Mouse (Mus musculus): ENCODE data around the gene Slc2a4. TPM values are rescaled to one million over a fixed set of nuclear protein-coding genes. Genes with fewer than 3 reads are reported as not detected.

The Slc2a4 gene
- total RNA-seq, 2 experiments from 2014 or later = 37.9 to 98.1 TPM

- no peak for ATAC-seq (replicated peaks; ENCODE audit: low FRiP score, poor library complexity, severe bottlenecking)
Observed at GRCm38 (mm10) chr11:69910781-69911560, 37.0 kb downstream of the Slc2a4 start.

- ATAC-seq (replicated peaks; ENCODE audit: low FRiP score, poor library complexity, severe bottlenecking) = no peak
Observed at GRCm38 (mm10) chr11:69910177-69910576, 37.8 kb downstream of the Slc2a4 start.

GRCm38 (mm10) chr11:69909174-69909573 lies 38.8 kb downstream of the Slc2a4 start:
- ATAC-seq (replicated peaks; ENCODE audit: low FRiP score, poor library complexity, severe bottlenecking) = no peak

GRCm38 (mm10) chr11:69908645-69909044 lies 39.3 kb downstream of the Slc2a4 start:
- ATAC-seq (replicated peaks; ENCODE audit: low FRiP score, poor library complexity, severe bottlenecking) = no peak

GRCm38 (mm10) chr11:69904311-69904710 lies 43.7 kb downstream of the Slc2a4 start:
- ATAC-seq (replicated peaks; ENCODE audit: low FRiP score, poor library complexity, severe bottlenecking) = no peak

- no peak for ATAC-seq (replicated peaks; ENCODE audit: low FRiP score, poor library complexity, severe bottlenecking)
Observed at GRCm38 (mm10) chr11:69902972-69903371, 45.0 kb downstream of the Slc2a4 start.

- ATAC-seq (replicated peaks; ENCODE audit: low FRiP score, poor library complexity, severe bottlenecking) = 0 out of 2 replicates have a peak, but pooled peaks have one; percentile 5
Observed at GRCm38 (mm10) chr11:69901993-69902392, 46.0 kb downstream of the Slc2a4 start.

- peak; percentile 66 for ATAC-seq (replicated peaks; ENCODE audit: low FRiP score, poor library complexity, severe bottlenecking)
Observed at GRCm38 (mm10) chr11:69901406-69901846, 46.6 kb downstream of the Slc2a4 start.

- peak; percentile 84 for ATAC-seq (replicated peaks; ENCODE audit: low FRiP score, poor library complexity, severe bottlenecking)
Observed at GRCm38 (mm10) chr11:69900471-69901405, 47.2 kb downstream of the Slc2a4 start, which contains the start of the genes 2810408A11Rik and Neurl4. Gene 2810408A11Rik (minus strand): TSS chr11:69900987. Gene Neurl4 (plus strand): TSS chr11:69901072.

- no peak for ATAC-seq (replicated peaks; ENCODE audit: low FRiP score, poor library complexity, severe bottlenecking)
Observed at GRCm38 (mm10) chr11:69899870-69900269, 48.1 kb downstream of the Slc2a4 start.

GRCm38 (mm10) chr11:69895291-69895690 lies 52.7 kb downstream of the Slc2a4 start, which contains the start of gene Acap1:
Gene Acap1 (minus strand): TSS chr11:69895539.
- no peak for ATAC-seq (replicated peaks; ENCODE audit: low FRiP score, poor library complexity, severe bottlenecking)

GRCm38 (mm10) chr11:69894671-69895070 lies 53.3 kb downstream of the Slc2a4 start:
- ATAC-seq (replicated peaks; ENCODE audit: low FRiP score, poor library complexity, severe bottlenecking) = no peak

Other genes starting within 250 kb of the Slc2a4 start
Only the 30 nearest of the 33 such genes appear.
- gene Zbtb4, start 182.3 kb downstream of the Slc2a4 start, total RNA-seq (2015; ENCODE audit: low replicate concordance) = 1.7 and 1.9 TPM in 2 replicates
- gene Zbtb4, start 182.3 kb downstream of the Slc2a4 start, total RNA-seq (2017; ENCODE audit: low replicate concordance) = 0.94 and 2.4 TPM in 2 replicates
- 4.0 TPM in 1 of 2 replicates, not detected in the other for gene Chrnb1, start 152.2 kb downstream of the Slc2a4 start, total RNA-seq (2015; ENCODE audit: low replicate concordance)
- 0.26 TPM in 1 of 2 replicates, not detected in the other for gene Chrnb1, start 152.2 kb downstream of the Slc2a4 start, total RNA-seq (2017; ENCODE audit: low replicate concordance)
- gene Fgf11, start 146.3 kb downstream of the Slc2a4 start, total RNA-seq (2015; ENCODE audit: low replicate concordance) = not detected in 2 replicates
- not detected in 2 replicates for gene Fgf11, start 146.3 kb downstream of the Slc2a4 start, total RNA-seq (2017; ENCODE audit: low replicate concordance)
- not detected in 2 replicates for gene Tmem102, start 142.6 kb downstream of the Slc2a4 start, total RNA-seq (2015; ENCODE audit: low replicate concordance)
- not detected in 2 replicates for gene Tmem102, start 142.6 kb downstream of the Slc2a4 start, total RNA-seq (2017; ENCODE audit: low replicate concordance)
- 0.42 TPM in 1 of 2 replicates, not detected in the other for gene Gm39566, start 132.9 kb downstream of the Slc2a4 start, total RNA-seq (2015; ENCODE audit: low replicate concordance)
- gene Gm39566, start 132.9 kb downstream of the Slc2a4 start, total RNA-seq (2017; ENCODE audit: low replicate concordance) = 0.14 TPM in 1 of 2 replicates, not detected in the other
- not detected in 2 replicates for gene Spem2, start 129.7 kb downstream of the Slc2a4 start, total RNA-seq (2015; ENCODE audit: low replicate concordance)
- gene Spem2, start 129.7 kb downstream of the Slc2a4 start, total RNA-seq (2017; ENCODE audit: low replicate concordance) = not detected in 2 replicates
- not detected in 2 replicates for gene Spem1, start 126.0 kb downstream of the Slc2a4 start, total RNA-seq (2015; ENCODE audit: low replicate concordance)
- gene Spem1, start 126.0 kb downstream of the Slc2a4 start, total RNA-seq (2017; ENCODE audit: low replicate concordance) = not detected in 2 replicates
- gene Nlgn2, start 110.4 kb downstream of the Slc2a4 start, total RNA-seq (2015; ENCODE audit: low replicate concordance) = 0.19 and 0.42 TPM in 2 replicates
- gene Nlgn2, start 110.4 kb downstream of the Slc2a4 start, total RNA-seq (2017; ENCODE audit: low replicate concordance) = 0.28 and 1.1 TPM in 2 replicates
- gene Tmem256, start 109.7 kb downstream of the Slc2a4 start, total RNA-seq (2015; ENCODE audit: low replicate concordance) = 142 and 218 TPM in 2 replicates
- 57.1 and 181 TPM in 2 replicates for gene Tmem256, start 109.7 kb downstream of the Slc2a4 start, total RNA-seq (2017; ENCODE audit: low replicate concordance)
- gene Plscr3, start 101.8 kb downstream of the Slc2a4 start, total RNA-seq (2015; ENCODE audit: low replicate concordance) = 12.5 and 17.6 TPM in 2 replicates
- gene Plscr3, start 101.8 kb downstream of the Slc2a4 start, total RNA-seq (2017; ENCODE audit: low replicate concordance) = 5.9 and 11.4 TPM in 2 replicates
- 15.5 and 19.6 TPM in 2 replicates for gene Tnk1, start 89.5 kb downstream of the Slc2a4 start, total RNA-seq (2015; ENCODE audit: low replicate concordance)
- gene Tnk1, start 89.5 kb downstream of the Slc2a4 start, total RNA-seq (2017; ENCODE audit: low replicate concordance) = 8.3 and 13.8 TPM in 2 replicates
- not detected in 2 replicates for gene Tmem95, start 70.2 kb downstream of the Slc2a4 start, total RNA-seq (2015; ENCODE audit: low replicate concordance)
- not detected in 2 replicates for gene Tmem95, start 70.2 kb downstream of the Slc2a4 start, total RNA-seq (2017; ENCODE audit: low replicate concordance)
- gene Kctd11, start 66.8 kb downstream of the Slc2a4 start, total RNA-seq (2015; ENCODE audit: low replicate concordance) = 1.3 and 2.1 TPM in 2 replicates
- gene Kctd11, start 66.8 kb downstream of the Slc2a4 start, total RNA-seq (2017; ENCODE audit: low replicate concordance) = 0.42 and 0.77 TPM in 2 replicates
- 9.0 and 15.7 TPM in 2 replicates for gene Acap1, start 52.6 kb downstream of the Slc2a4 start, total RNA-seq (2015; ENCODE audit: low replicate concordance)
- 12.1 and 16.1 TPM in 2 replicates for gene Acap1, start 52.6 kb downstream of the Slc2a4 start, total RNA-seq (2017; ENCODE audit: low replicate concordance)
- gene 2810408A11Rik, start 47.2 kb downstream of the Slc2a4 start, total RNA-seq (2015; ENCODE audit: low replicate concordance) = 2.7 TPM in 1 of 2 replicates, not detected in the other
- 6.0 TPM in 1 of 2 replicates, not detected in the other for gene 2810408A11Rik, start 47.2 kb downstream of the Slc2a4 start, total RNA-seq (2017; ENCODE audit: low replicate concordance)
- gene Neurl4, start 47.1 kb downstream of the Slc2a4 start, total RNA-seq (2015; ENCODE audit: low replicate concordance) = 3.5 and 3.8 TPM in 2 replicates
- 9.3 and 16.0 TPM in 2 replicates for gene Neurl4, start 47.1 kb downstream of the Slc2a4 start, total RNA-seq (2017; ENCODE audit: low replicate concordance)
- gene Gps2, start 34.3 kb downstream of the Slc2a4 start, total RNA-seq (2015; ENCODE audit: low replicate concordance) = 69.0 and 102 TPM in 2 replicates
- 52.9 and 63.3 TPM in 2 replicates for gene Gps2, start 34.3 kb downstream of the Slc2a4 start, total RNA-seq (2017; ENCODE audit: low replicate concordance)
- 340 and 374 TPM in 2 replicates for gene Eif5a, start 26.2 kb downstream of the Slc2a4 start, total RNA-seq (2015; ENCODE audit: low replicate concordance)
- gene Eif5a, start 26.2 kb downstream of the Slc2a4 start, total RNA-seq (2017; ENCODE audit: low replicate concordance) = 154 and 205 TPM in 2 replicates
- not detected in 2 replicates for gene Ybx2, start 12.4 kb downstream of the Slc2a4 start, total RNA-seq (2015; ENCODE audit: low replicate concordance)
- 5.0 TPM in 1 of 2 replicates, not detected in the other for gene Ybx2, start 12.4 kb downstream of the Slc2a4 start, total RNA-seq (2017; ENCODE audit: low replicate concordance)
- not detected in 2 replicates for gene Cldn7, start 16.6 kb upstream of the Slc2a4 start, total RNA-seq (2015; ENCODE audit: low replicate concordance)
- gene Cldn7, start 16.6 kb upstream of the Slc2a4 start, total RNA-seq (2017; ENCODE audit: low replicate concordance) = not detected in 2 replicates
- gene Ctdnep1, start 33.0 kb upstream of the Slc2a4 start, total RNA-seq (2015; ENCODE audit: low replicate concordance) = 48.1 and 52.3 TPM in 2 replicates
- 10.8 and 12.5 TPM in 2 replicates for gene Ctdnep1, start 33.0 kb upstream of the Slc2a4 start, total RNA-seq (2017; ENCODE audit: low replicate concordance)
- 24.9 and 35.5 TPM in 2 replicates for gene Elp5, start 34.3 kb upstream of the Slc2a4 start, total RNA-seq (2015; ENCODE audit: low replicate concordance)
- 14.5 and 18.7 TPM in 2 replicates for gene Elp5, start 34.3 kb upstream of the Slc2a4 start, total RNA-seq (2017; ENCODE audit: low replicate concordance)
- 328 and 394 TPM in 2 replicates for gene Gabarap, start 43.0 kb upstream of the Slc2a4 start, total RNA-seq (2015; ENCODE audit: low replicate concordance)
- gene Gabarap, start 43.0 kb upstream of the Slc2a4 start, total RNA-seq (2017; ENCODE audit: low replicate concordance) = 127 and 214 TPM in 2 replicates
- 8.5 and 11.3 TPM in 2 replicates for gene Phf23, start 47.6 kb upstream of the Slc2a4 start, total RNA-seq (2015; ENCODE audit: low replicate concordance)
- gene Phf23, start 47.6 kb upstream of the Slc2a4 start, total RNA-seq (2017; ENCODE audit: low replicate concordance) = 7.4 and 11.0 TPM in 2 replicates
- 1.3 and 4.2 TPM in 2 replicates for gene Dvl2, start 52.4 kb upstream of the Slc2a4 start, total RNA-seq (2015; ENCODE audit: low replicate concordance)
- 2.1 and 7.4 TPM in 2 replicates for gene Dvl2, start 52.4 kb upstream of the Slc2a4 start, total RNA-seq (2017; ENCODE audit: low replicate concordance)
- 23.6 and 48.4 TPM in 2 replicates for gene Acadvl, start 67.2 kb upstream of the Slc2a4 start, total RNA-seq (2015; ENCODE audit: low replicate concordance)
- 18.6 and 20.4 TPM in 2 replicates for gene Acadvl, start 67.2 kb upstream of the Slc2a4 start, total RNA-seq (2017; ENCODE audit: low replicate concordance)
- 7.7 TPM in 1 of 2 replicates, not detected in the other for gene Dlg4, start 68.8 kb upstream of the Slc2a4 start, total RNA-seq (2015; ENCODE audit: low replicate concordance)
- gene Dlg4, start 68.8 kb upstream of the Slc2a4 start, total RNA-seq (2017; ENCODE audit: low replicate concordance) = 0.17 and 0.84 TPM in 2 replicates
- gene Asgr1, start 105.9 kb upstream of the Slc2a4 start, total RNA-seq (2015; ENCODE audit: low replicate concordance) = not detected in 2 replicates
- not detected in 2 replicates for gene Asgr1, start 105.9 kb upstream of the Slc2a4 start, total RNA-seq (2017; ENCODE audit: low replicate concordance)
- 3.3 TPM in 1 of 2 replicates, not detected in the other for gene Asgr2, start 144.5 kb upstream of the Slc2a4 start, total RNA-seq (2015; ENCODE audit: low replicate concordance)
- not detected in 2 replicates for gene Asgr2, start 144.5 kb upstream of the Slc2a4 start, total RNA-seq (2017; ENCODE audit: low replicate concordance)
- gene Mgl2, start 182.1 kb upstream of the Slc2a4 start, total RNA-seq (2015; ENCODE audit: low replicate concordance) = 8.5 and 15.7 TPM in 2 replicates
- 12.4 and 18.7 TPM in 2 replicates for gene Mgl2, start 182.1 kb upstream of the Slc2a4 start, total RNA-seq (2017; ENCODE audit: low replicate concordance)

Measured in erythroblast, adult 5-6 weeks (primary cell).